Mouse (Mus musculus): ENCODE data around the gene Hfe2. TPM values are rescaled to one million over a fixed set of nuclear protein-coding genes. Genes with fewer than 3 reads are reported as not detected.
"Not testable (repeated sequence)": the region's sequence is repeated elsewhere in the genome, so short reads cannot be mapped to it uniquely, and the experiment has no call there.

Hfe2 gene
- total RNA-seq, 2 experiments from 2014 or later = not detected

GRCm38 (mm10) chr3:96495490-96496210 lies 29.3 kb upstream of the Hfe2 start:
- ATAC-seq (replicated peaks; ENCODE audit: low FRiP score, low TSS enrichment, poor library complexity, severe bottlenecking) = no peak

GRCm38 (mm10) chr3:96496216-96496615 lies 28.8 kb upstream of the Hfe2 start:
- ATAC-seq (replicated peaks; ENCODE audit: low FRiP score, low TSS enrichment, poor library complexity, severe bottlenecking) = no peak

GRCm38 (mm10) chr3:96496620-96497275 lies 28.2 kb upstream of the Hfe2 start:
- not testable (repeated sequence) for ATAC-seq (replicated peaks; ENCODE audit: low FRiP score, low TSS enrichment, poor library complexity, severe bottlenecking)

- ATAC-seq (replicated peaks; ENCODE audit: low FRiP score, low TSS enrichment, poor library complexity, severe bottlenecking) = peak; percentile 48
Measured at GRCm38 (mm10) chr3:96497451-96498028, 27.4 kb upstream of the Hfe2 start.

- ATAC-seq (replicated peaks; ENCODE audit: low FRiP score, low TSS enrichment, poor library complexity, severe bottlenecking) = no peak
Measured at GRCm38 (mm10) chr3:96498476-96499245, 26.3 kb upstream of the Hfe2 start.

- peak; percentile 40 for ATAC-seq (replicated peaks; ENCODE audit: low FRiP score, low TSS enrichment, poor library complexity, severe bottlenecking)
Measured at GRCm38 (mm10) chr3:96499481-96500288, 25.3 kb upstream of the Hfe2 start.

GRCm38 (mm10) chr3:96500289-96500621 lies 24.7 kb upstream of the Hfe2 start:
- peak; percentile 16 for ATAC-seq (replicated peaks; ENCODE audit: low FRiP score, low TSS enrichment, poor library complexity, severe bottlenecking)

- peak; percentile 29 for ATAC-seq (replicated peaks; ENCODE audit: low FRiP score, low TSS enrichment, poor library complexity, severe bottlenecking)
Measured at GRCm38 (mm10) chr3:96500691-96501265, 24.2 kb upstream of the Hfe2 start.

- ATAC-seq (replicated peaks; ENCODE audit: low FRiP score, low TSS enrichment, poor library complexity, severe bottlenecking) = 0 out of 2 replicates have a peak, but pooled peaks have one; percentile 8
Measured at GRCm38 (mm10) chr3:96501391-96502115, 23.4 kb upstream of the Hfe2 start.

- no peak for ATAC-seq (replicated peaks; ENCODE audit: low FRiP score, low TSS enrichment, poor library complexity, severe bottlenecking)
Measured at GRCm38 (mm10) chr3:96502181-96503082, 22.5 kb upstream of the Hfe2 start.

- ATAC-seq (replicated peaks; ENCODE audit: low FRiP score, low TSS enrichment, poor library complexity, severe bottlenecking) = peak; percentile 40; the same call in 1 of the 2 replicates
Measured at GRCm38 (mm10) chr3:96503083-96503450, 21.9 kb upstream of the Hfe2 start.

GRCm38 (mm10) chr3:96503946-96504345 lies 21.0 kb upstream of the Hfe2 start:
- ATAC-seq (replicated peaks; ENCODE audit: low FRiP score, low TSS enrichment, poor library complexity, severe bottlenecking) = no peak

- ATAC-seq (replicated peaks; ENCODE audit: low FRiP score, low TSS enrichment, poor library complexity, severe bottlenecking) = no peak
Measured at GRCm38 (mm10) chr3:96504931-96505330, 20.0 kb upstream of the Hfe2 start.

GRCm38 (mm10) chr3:96506396-96507047 lies 18.4 kb upstream of the Hfe2 start:
- ATAC-seq (replicated peaks; ENCODE audit: low FRiP score, low TSS enrichment, poor library complexity, severe bottlenecking) = no peak

GRCm38 (mm10) chr3:96507966-96508365 lies 17.0 kb upstream of the Hfe2 start:
- not testable (repeated sequence) for ATAC-seq (replicated peaks; ENCODE audit: low FRiP score, low TSS enrichment, poor library complexity, severe bottlenecking)

- ATAC-seq (replicated peaks; ENCODE audit: low FRiP score, low TSS enrichment, poor library complexity, severe bottlenecking) = no peak
Measured at GRCm38 (mm10) chr3:96520171-96520570, 4.8 kb upstream of the Hfe2 start.

GRCm38 (mm10) chr3:96522149-96522548 lies 2.8 kb upstream of the Hfe2 start:
- ATAC-seq (replicated peaks; ENCODE audit: low FRiP score, low TSS enrichment, poor library complexity, severe bottlenecking) = no peak; the same call in 1 of the 2 replicates

Data from megakaryocyte-erythroid progenitor cell, adult 5-6 weeks (primary cell).